Mouse (Mus musculus) forebrain, embryonic 14.5 days (tissue): ENCODE measurements around the gene Sytl3. TPM values are rescaled to one million over a fixed set of nuclear protein-coding genes. Genes with fewer than 3 reads are reported as not detected.

Source experiments
- ATAC-seq: fragments of 200-750 bp; cut with Nextera tagmentation; 2 replicates; pipeline ENCODE4 v1.8.0; 2017; ENCODE audit warnings: mild to moderate bottlenecking, moderate library complexity
- DNase-seq: peaks from one replicate; pipeline ENCODE4 v3.0.0-alpha.2; 2015; ENCODE audit warnings: low spot score
- H3K27ac ChIP-seq: fragments of 300-500 bp; sonication (generic); 2 replicates; pipeline ENCODE4 v1.5.1; 2014; ENCODE audit warnings: low read depth, mild to moderate bottlenecking, control low read depth, low read length, moderate library complexity
- H3K27me3 ChIP-seq: fragments of 300-500 bp; sonication (generic); replicated peaks from 2 replicates; pipeline ENCODE4 v1.6.1; 2014; ENCODE audit warnings: low read length, control low read depth, mixed read lengths; ENCODE audit not compliant: control insufficient read depth, insufficient read depth
- H3K36me3 ChIP-seq: fragments of 300-500 bp; sonication (generic); 2 replicates; pipeline ENCODE4 v1.6.1; 2014; ENCODE audit warnings: low read length, control low read depth; ENCODE audit not compliant: control insufficient read depth, insufficient read depth
- H3K4me1 ChIP-seq: fragments of 300-500 bp; sonication (generic); 2 replicates; pipeline ENCODE4 v1.6.1; 2014; ENCODE audit warnings: antibody characterized with exemption, low read length, control low read depth; ENCODE audit not compliant: control insufficient read depth, insufficient read depth
- H3K4me2 ChIP-seq: fragments of 300-500 bp; sonication (generic); 2 replicates; pipeline ENCODE4 v1.6.1; 2014; ENCODE audit warnings: mild to moderate bottlenecking, control low read depth, low read length
- H3K4me3 ChIP-seq: fragments of 300-500 bp; sonication (generic); 2 replicates; pipeline ENCODE4 v1.5.1; 2014; ENCODE audit warnings: low read depth, low read length, control low read depth
- H3K9ac ChIP-seq: fragments of 300-500 bp; sonication (generic); 2 replicates; pipeline ENCODE4 v1.6.1; 2014; ENCODE audit warnings: mild to moderate bottlenecking, low read length, control low read depth, moderate library complexity
- H3K9me3 ChIP-seq: fragments of 300-500 bp; sonication (generic); replicated peaks from 2 replicates; pipeline ENCODE4 v1.6.1; 2016; ENCODE audit warnings: low read length, control low read depth, mixed read lengths; ENCODE audit not compliant: control insufficient read depth
- WGBS: fragments of 180-500 bp; shearing (Covaris S2); extraction: QIAGEN DNeasy Blood & Tissue Kit; methylation state at CpG from one replicate; pipeline ENCODE4 v1.1.7; 2014; 5-methylcytosine and 5-hydroxymethylcytosine counted together
- polyA plus RNA-seq: library from polyadenylated mRNA; unstranded; fragments of >200 nt; fragmentation: Nextera tagmentation; extraction: Ambion mirVana; gene quantifications from 2 replicates; pipeline ENCODE4 v1.2.1, GENCODE M21; 2014

The Sytl3 gene
- polyA plus RNA-seq, 1 experiment from 2014 or later: 0.51 TPM

DNA sequence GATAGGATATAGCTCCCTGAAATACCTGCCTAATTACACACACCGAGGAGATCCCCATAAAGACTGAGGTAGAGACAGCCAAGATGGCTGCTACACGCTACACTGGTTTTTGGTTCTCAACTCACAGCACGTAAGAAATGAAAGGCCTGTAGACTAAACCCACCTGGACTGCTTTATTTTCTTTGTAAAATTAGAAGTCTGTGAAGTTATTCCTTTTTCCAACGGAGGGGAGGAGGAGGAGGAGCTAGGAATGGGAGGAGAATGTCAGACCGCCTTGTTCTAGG lies 113.5 kb downstream of the Sytl3 start:
- Histone ChIP-seq H3K4me3 (no peak overlapping the region), H3K9ac (no peak overlapping the region), H3K4me2 (no peak overlapping the region), H3K9me3 (no peaks in the 10 kb centered on the region), H3K27ac (no peak overlapping the region), H3K36me3 (no peaks in the 10 kb centered on the region), H3K27me3 (no peaks in the 10 kb centered on the region), H3K4me1 (peaks cover 6% of the 10 kb centered on the region)
- no peak for ATAC-seq
- DNase-seq: no peak
- 81% methylated on average over 5 of the region's 5 CpGs for WGBS

DNA sequence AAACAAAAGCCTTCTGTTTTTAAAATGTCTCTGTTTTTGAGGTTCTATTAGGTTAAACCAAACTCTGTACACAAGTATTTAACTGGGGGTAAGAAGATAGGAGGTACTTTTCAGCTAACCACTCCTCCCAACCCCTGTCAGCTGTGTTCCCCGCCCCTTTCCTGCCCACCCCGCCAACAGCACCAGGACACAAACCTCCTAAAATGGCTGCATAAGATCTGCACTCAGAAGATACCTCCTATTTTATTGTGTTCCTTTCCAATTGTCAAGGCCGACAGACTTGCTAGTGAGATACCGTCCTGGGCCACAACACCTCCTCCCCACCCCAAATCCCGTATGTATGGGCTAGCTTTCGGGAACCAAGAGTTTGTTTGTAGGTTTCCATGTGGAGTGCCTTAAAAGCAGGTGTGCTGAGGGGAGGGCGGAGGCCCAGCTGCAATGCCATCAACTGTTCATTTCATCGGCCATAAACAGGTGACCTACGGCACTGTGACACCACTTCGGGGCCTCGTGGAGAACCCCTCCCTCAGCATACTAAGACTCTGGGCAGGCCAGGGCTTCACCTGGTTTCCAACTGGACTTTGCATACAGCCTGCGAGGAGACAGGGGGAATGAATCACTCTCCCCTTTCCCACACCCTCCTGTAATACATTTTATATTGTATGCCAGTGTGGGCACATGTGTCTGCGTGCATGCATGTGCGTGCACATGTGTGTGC lies 114.5 kb downstream of the Sytl3 start:
- Histone ChIP-seq H3K4me2 (no peak overlapping the region), H3K4me3 (no peak overlapping the region), H3K27me3 (no peaks in the 10 kb centered on the region), H3K9ac (no peak overlapping the region), H3K36me3 (no peaks in the 10 kb centered on the region), H3K4me1 (peaks cover 6% of the 10 kb centered on the region), H3K27ac (0 out of 2 replicates have a peak overlapping the region, but pooled peaks have one; percentile 9), H3K9me3 (no peaks in the 10 kb centered on the region)
- DNase-seq (no peak), ATAC-seq (no peak)
- 89% methylated on average over 14 of the region's 14 CpGs for WGBS

DNA sequence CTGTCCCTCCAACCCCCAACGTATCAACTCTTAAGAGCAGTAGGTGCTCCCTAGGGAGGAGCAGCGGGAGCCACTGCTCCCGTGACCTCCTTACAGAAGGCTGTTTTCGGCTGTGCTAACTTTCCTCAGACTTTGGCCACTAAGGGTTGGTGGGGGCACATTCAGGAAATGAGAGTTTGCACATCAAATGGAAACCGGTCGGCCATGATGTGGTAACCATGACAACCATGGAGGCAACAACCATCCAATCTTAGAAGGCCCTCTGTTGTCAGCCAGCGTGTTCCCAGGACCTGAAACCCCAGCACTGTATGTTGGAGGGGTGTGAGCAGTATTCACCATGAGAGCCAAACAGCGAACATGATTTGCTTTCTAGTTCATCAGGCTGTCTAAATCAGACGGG lies 116.3 kb downstream of the Sytl3 start:
- Histone ChIP-seq H3K27me3 (no peaks in the 10 kb centered on the region), H3K9me3 (no peaks in the 10 kb centered on the region), H3K4me2 (no peak overlapping the region), H3K27ac (no peak overlapping the region), H3K4me1 (peaks cover 12% of the 10 kb centered on the region), H3K4me3 (no peak overlapping the region), H3K36me3 (no peaks in the 10 kb centered on the region), H3K9ac (no peak overlapping the region)
- 80% methylated on average over 9 of the region's 9 CpGs for WGBS
- DNase-seq: no peak
- ATAC-seq: no peak

DNA sequence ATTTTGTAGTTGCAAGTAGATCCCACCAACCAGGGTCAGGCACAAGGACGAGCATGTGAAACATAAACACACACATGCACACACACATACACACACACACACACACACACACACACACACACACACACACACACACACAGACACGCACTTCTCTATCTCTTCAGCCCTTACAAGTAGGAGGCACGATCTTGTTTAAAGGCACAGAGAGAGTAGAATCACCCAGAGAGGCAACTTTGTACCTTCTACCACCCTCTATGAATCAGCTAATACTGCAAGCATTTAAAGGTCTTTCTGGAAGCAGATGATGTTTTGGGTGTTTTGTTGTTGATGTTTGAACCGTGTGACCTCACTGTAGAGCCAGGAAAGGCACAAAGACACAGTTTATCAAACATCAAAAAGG lies 116.8 kb downstream of the Sytl3 start:
- Histone ChIP-seq H3K4me1 (peaks cover 12% of the 10 kb centered on the region), H3K27ac (no peak overlapping the region), H3K9ac (no peak overlapping the region), H3K27me3 (no peaks in the 10 kb centered on the region), H3K4me3 (no peak overlapping the region), H3K4me2 (no peak overlapping the region), H3K9me3 (no peaks in the 10 kb centered on the region), H3K36me3 (no peaks in the 10 kb centered on the region)
- 71% methylated on average over 4 of the region's 4 CpGs for WGBS
- DNase-seq: no peak
- ATAC-seq: no peak

DNA sequence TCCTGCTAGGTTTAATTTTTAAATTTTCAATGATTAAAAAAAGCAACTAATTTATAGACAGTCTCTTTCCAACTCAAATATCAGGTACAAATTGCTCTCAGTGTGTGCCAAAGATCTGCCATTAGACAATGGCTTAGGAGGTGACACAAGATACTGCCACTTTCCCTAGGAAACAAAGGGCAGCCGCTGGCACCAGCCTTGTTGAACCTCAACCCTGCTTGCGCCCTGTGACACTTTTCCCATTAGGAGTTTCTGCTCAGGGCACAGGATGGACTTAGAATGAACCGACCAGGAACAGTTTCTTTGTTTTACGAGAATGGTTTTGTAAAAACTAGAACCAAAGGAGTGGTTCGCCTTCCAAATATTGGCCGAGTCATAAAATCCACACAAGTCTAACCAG lies 117.2 kb downstream of the Sytl3 start:
- Histone ChIP-seq H3K36me3 (no peaks in the 10 kb centered on the region), H3K4me2 (peak overlapping the region; percentile 12; the same call in 1 of the 2 replicates), H3K9me3 (no peaks in the 10 kb centered on the region), H3K27me3 (no peaks in the 10 kb centered on the region), H3K27ac (no peak overlapping the region), H3K4me1 (peaks cover 12% of the 10 kb centered on the region), H3K9ac (no peak overlapping the region), H3K4me3 (no peak overlapping the region)
- ATAC-seq (no peak), DNase-seq (no peak)
- WGBS: 40% methylated on average over 6 of the region's 6 CpGs

DNA sequence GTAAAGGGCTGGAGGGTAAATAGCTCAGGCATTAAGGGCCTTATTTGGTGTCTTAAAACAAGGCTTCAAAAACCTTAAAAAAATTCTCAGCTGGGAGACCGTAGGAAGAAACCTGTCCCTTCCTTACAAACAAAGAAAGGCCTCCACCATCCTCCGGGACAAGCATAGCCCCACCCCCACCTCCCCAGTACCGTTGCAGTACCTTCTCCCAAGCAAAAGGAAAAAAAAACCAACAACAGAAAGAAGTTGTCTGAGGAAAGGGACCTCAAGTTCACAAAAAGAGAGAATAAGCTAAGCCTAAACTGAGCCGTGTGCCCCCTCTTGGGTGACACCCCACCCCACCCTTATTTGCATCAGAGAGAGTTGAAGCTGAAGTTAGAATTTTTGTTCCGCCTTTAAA lies 117.7 kb downstream of the Sytl3 start:
- WGBS: 28% methylated on average over 5 of the region's 5 CpGs
- Histone ChIP-seq H3K9me3 (no peaks in the 10 kb centered on the region), H3K9ac (0 out of 2 replicates have a peak overlapping the region, but pooled peaks have one; percentile 7), H3K4me1 (peaks cover 12% of the 10 kb centered on the region), H3K27me3 (no peaks in the 10 kb centered on the region), H3K27ac (no peak overlapping the region), H3K4me3 (no peak overlapping the region), H3K36me3 (no peaks in the 10 kb centered on the region), H3K4me2 (peak overlapping the region; percentile 12; the same call in 1 of the 2 replicates)
- DNase-seq: no peak
- no peak for ATAC-seq

DNA sequence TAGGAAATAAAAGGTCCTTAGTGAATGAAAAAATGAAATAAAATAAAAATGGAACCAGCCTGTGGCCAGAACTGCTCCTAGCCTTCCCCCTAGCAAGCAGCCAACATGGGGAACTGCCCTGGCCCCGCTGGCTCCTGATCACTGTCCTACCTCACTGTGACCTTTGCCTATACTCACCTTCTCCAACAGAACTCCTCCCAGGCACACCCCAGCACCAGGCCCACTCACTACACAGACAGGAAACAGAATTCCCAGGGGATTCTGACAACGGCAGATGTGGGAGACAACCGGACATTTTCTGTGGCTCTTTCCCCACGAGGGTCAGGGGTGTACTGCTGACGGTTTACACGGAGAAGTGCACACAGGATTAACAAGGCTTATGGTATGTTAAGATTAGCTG lies 118.2 kb downstream of the Sytl3 start:
- Histone ChIP-seq H3K36me3 (no peaks in the 10 kb centered on the region), H3K4me3 (no peak overlapping the region), H3K27ac (no peak overlapping the region), H3K9me3 (no peaks in the 10 kb centered on the region), H3K27me3 (no peaks in the 10 kb centered on the region), H3K4me1 (peaks cover 12% of the 10 kb centered on the region), H3K9ac (no peak overlapping the region), H3K4me2 (no peak overlapping the region)
- DNase-seq (no peak), ATAC-seq (no peak)
- WGBS: 77% methylated on average over 6 of the region's 6 CpGs

DNA sequence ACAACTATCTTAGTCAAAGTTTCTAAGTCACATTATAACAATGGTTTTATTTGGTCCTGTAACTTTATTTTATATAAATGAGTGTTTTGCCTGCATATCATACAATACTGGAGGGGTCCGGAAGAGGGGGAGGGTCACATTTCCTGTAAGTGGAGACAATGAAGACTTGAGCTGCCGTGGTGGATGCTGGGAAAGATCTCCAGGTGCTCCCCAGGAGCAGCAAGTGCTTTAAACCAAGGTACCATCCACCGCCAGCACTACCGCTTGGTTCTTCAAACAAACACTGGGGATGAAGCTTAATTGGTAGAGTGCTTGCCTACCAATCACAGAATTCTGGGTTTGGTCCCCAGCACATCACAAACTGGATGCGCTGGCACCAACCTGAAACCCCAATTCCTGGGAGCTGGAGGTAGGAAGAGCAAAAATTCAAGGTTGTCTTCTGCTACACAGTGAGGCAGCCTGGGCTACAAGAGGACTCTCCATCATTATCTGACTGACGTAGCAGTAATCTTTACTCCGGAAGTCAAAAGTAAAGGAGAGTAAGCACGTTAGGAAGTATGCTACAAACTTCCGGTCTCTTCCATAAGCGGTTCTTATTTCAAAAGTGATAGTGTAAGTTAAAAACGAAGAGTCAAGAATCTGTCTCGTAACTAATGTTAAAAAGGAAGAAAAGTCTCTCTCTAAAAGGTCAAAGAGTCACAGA lies 118.9 kb downstream of the Sytl3 start:
- WGBS: 70% methylated on average over 12 of the region's 12 CpGs

DNA sequence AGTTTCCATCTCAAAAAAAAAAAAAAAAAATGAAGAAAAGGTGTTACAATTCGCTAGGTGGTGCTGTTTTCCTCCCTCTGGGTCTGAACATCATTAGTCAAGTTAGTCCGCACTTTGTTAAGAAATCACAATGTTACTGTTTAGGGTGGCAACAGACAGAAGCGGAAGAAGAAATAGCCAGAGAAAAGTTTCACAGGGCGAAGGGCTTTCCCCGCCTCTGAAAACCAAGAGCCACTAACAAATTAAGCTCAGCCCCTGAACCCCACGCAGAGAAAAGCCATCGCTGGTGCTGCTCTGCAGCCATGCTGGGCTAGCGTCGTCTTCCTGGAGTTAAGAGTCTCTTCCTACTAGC lies 119.4 kb downstream of the Sytl3 start:
- H3K4me2 ChIP-seq: peak overlapping the region; percentile 95
- H3K27me3 ChIP-seq: no peaks in the 10 kb centered on the region
- H3K36me3 ChIP-seq: no peaks in the 10 kb centered on the region
- peaks cover 12% of the 10 kb centered on the region for H3K4me1 ChIP-seq
- DNase-seq (peak; percentile 74), ATAC-seq (no peak)
- 0% methylated on average over 9 of the region's 9 CpGs for WGBS
- peak overlapping the region; percentile 49 for H3K9ac ChIP-seq
- H3K9me3 ChIP-seq: no peaks in the 10 kb centered on the region
- H3K4me3 ChIP-seq: peak overlapping the region; percentile 67
- no peak overlapping the region for H3K27ac ChIP-seq

More for the DNA sequence above, 118.9 kb downstream of the Sytl3 start:
- no peaks in the 10 kb centered on the region for H3K36me3 ChIP-seq
- no peak overlapping the region for H3K27ac ChIP-seq
- H3K27me3 ChIP-seq: no peaks in the 10 kb centered on the region
- H3K4me2 ChIP-seq: peak overlapping the region; percentile 95; the same call in 1 of the 2 replicates
- DNase-seq: no peak
- no peak for ATAC-seq
- H3K4me3 ChIP-seq: 0 out of 2 replicates have a peak overlapping the region, but pooled peaks have one; percentile 67
- peaks cover 12% of the 10 kb centered on the region for H3K4me1 ChIP-seq
- H3K9me3 ChIP-seq: no peaks in the 10 kb centered on the region
- H3K9ac ChIP-seq: no peak overlapping the region
